Comparison of ENCODE assay signal across 15 mouse cellular contexts in genomic region chr9:94219116-94219515, GRCm38 (mm10).
DNase-seq lines count a peak whose midpoint lies in the region; TF ChIP-seq lines count a peak whose summit lies in the region.
"Had no signal": no experiment of that assay in that cellular context is flagged by ENCODE, and none has a peak within 500 bp of the region (broad histone marks: within the 10 kb centered on the region; RNA-seq: fewer than 3 reads in every experiment).

No protein-coding gene starts in this region.

- no peak overlapping the region for H3K4me3 ChIP-seq in gastrocnemius, adult 2 months
- H3K4me3 ChIP-seq: embryonic facial prominence, embryonic 10.5 days; heart, embryonic 13.5 days; myocyte; stomach, embryonic 15.5 days had no signal

- DNase-seq in gastrocnemius, adult 2 months, result no peak
- no peak for DNase-seq in gastrocnemius, adult 18-20 months (ENCODE audit: low spot score)
- DNase-seq in left cerebral cortex, postnatal 4 days, result peak; percentile 9
- no peak for DNase-seq in left cerebral cortex, postnatal 25 days (ENCODE audit: low spot score in 2 of 2)
- peak; percentile 39 for DNase-seq in brain, adult 2 months (ENCODE audit: low read depth, low spot score)
- peak; percentile 41 for DNase-seq in lung, postnatal 10 days
- no peak for DNase-seq in embryo, embryonic 10.5 days (ENCODE audit: low spot score)
- DNase-seq in T-cell, adult 2 months (ENCODE audit: low spot score), result no peak
- DNase-seq: right cerebral cortex, postnatal 4 days had no signal

- peak; percentile 47 for TF ChIP-seq CTCF in gastrocnemius, adult 2 months (IDR thresholded peaks at IDR 0.05)

- H3K27ac ChIP-seq in gastrocnemius, adult 2 months, result no peak overlapping the region
- H3K27ac ChIP-seq: embryonic facial prominence, embryonic 10.5 days; heart, embryonic 13.5 days; hindbrain, embryonic 14.5 days; macrophage; stomach, embryonic 15.5 days had no signal

- intact Hi-C loops in gastrocnemius, adult 2 months (cut with DNase I), result loop anchor here (10.0 kb wide), 2 partner anchors 316 to 396 kb away; partner anchors contain the start of gene 1190002N15Rik
- intact Hi-C loops in left cerebral cortex, postnatal 4 days (cut with DNase I), result no loop called here
- intact Hi-C loops in left cerebral cortex, postnatal 25 days (cut with DNase I), result no loop called here

Comparison
In these comparisons a context has a peak if more than half of its experiments do, and no peak if none do; other contexts are left out.
1. DNase-seq: peak in left cerebral cortex, postnatal 4 days (single experiment), brain, adult 2 months (single experiment) and lung, postnatal 10 days (single experiment); none in gastrocnemius, adult 2 months (single experiment), gastrocnemius, adult 18-20 months (single experiment), left cerebral cortex, postnatal 25 days (0 of 2), embryo, embryonic 10.5 days (single experiment) and T-cell, adult 2 months (single experiment).